Mouse (Mus musculus): Measurements from ENCODE around the gene Polr3c.
"Not testable (repeated sequence)": the region's sequence is repeated elsewhere in the genome, so short reads cannot be mapped to it uniquely, and the experiment has no call there.

The Polr3c gene

GRCm38 (mm10) chr3:96678456-96678855, 49.0 kb downstream of the Polr3c start:
- DNase-seq (ENCODE audit: low read depth, low spot score), result no peak

- DNase-seq (ENCODE audit: low read depth, low spot score), result no peak
These were observed 51.7 kb downstream of the Polr3c start for GRCm38 (mm10) chr3:96675690-96676089.

- DNase-seq (ENCODE audit: low read depth, low spot score), result no peak
These were observed 52.3 kb downstream of the Polr3c start for GRCm38 (mm10) chr3:96675171-96675570.

GRCm38 (mm10) chr3:96674442-96674841, 53.0 kb downstream of the Polr3c start:
- DNase-seq (ENCODE audit: low read depth, low spot score), result no peak

GRCm38 (mm10) chr3:96673514-96673913, 53.9 kb downstream of the Polr3c start:
- DNase-seq (ENCODE audit: low read depth, low spot score), result no peak

GRCm38 (mm10) chr3:96671519-96671918, 55.9 kb downstream of the Polr3c start:
- no peak for DNase-seq (ENCODE audit: low read depth, low spot score)

- peak; percentile 96 for DNase-seq (ENCODE audit: low read depth, low spot score)
These were observed 57.5 kb downstream of the Polr3c start, which contains the start of gene Ankrd35 for GRCm38 (mm10) chr3:96669727-96670468. Ankrd35 (plus strand) TSS chr3:96670131.

GRCm38 (mm10) chr3:96668424-96669067, 58.9 kb downstream of the Polr3c start:
- no peak for DNase-seq (ENCODE audit: low read depth, low spot score)

- peak; percentile 32 for DNase-seq (ENCODE audit: low read depth, low spot score)
These were observed 60.1 kb downstream of the Polr3c start for GRCm38 (mm10) chr3:96667316-96667715.

GRCm38 (mm10) chr3:96666916-96667315, 60.5 kb downstream of the Polr3c start:
- DNase-seq (ENCODE audit: low read depth, low spot score), result no peak

- not testable (repeated sequence) for DNase-seq (ENCODE audit: low read depth, low spot score)
These were observed 61.6 kb downstream of the Polr3c start for GRCm38 (mm10) chr3:96665732-96666363.

GRCm38 (mm10) chr3:96663432-96664239, 63.8 kb downstream of the Polr3c start:
- DNase-seq (ENCODE audit: low read depth, low spot score), result peak; percentile 95

- DNase-seq (ENCODE audit: low read depth, low spot score), result peak; percentile 23
These were observed 64.6 kb downstream of the Polr3c start for GRCm38 (mm10) chr3:96662731-96663316.

All from brain, adult 2 months (tissue).